Mouse (Mus musculus) T-helper 1 cell (primary cell): Measurements from ENCODE around the gene Zfp775.

Experiments
- in situ Hi-C: fragments of 300-600 bp; cut with MboI, MseI; formaldehyde crosslinking; loops from one replicate; pipeline ENCODE4 v1.15.1; 2025; ENCODE audit warnings: high pct_unique_total_duplicates

Gene Zfp775

DNA sequence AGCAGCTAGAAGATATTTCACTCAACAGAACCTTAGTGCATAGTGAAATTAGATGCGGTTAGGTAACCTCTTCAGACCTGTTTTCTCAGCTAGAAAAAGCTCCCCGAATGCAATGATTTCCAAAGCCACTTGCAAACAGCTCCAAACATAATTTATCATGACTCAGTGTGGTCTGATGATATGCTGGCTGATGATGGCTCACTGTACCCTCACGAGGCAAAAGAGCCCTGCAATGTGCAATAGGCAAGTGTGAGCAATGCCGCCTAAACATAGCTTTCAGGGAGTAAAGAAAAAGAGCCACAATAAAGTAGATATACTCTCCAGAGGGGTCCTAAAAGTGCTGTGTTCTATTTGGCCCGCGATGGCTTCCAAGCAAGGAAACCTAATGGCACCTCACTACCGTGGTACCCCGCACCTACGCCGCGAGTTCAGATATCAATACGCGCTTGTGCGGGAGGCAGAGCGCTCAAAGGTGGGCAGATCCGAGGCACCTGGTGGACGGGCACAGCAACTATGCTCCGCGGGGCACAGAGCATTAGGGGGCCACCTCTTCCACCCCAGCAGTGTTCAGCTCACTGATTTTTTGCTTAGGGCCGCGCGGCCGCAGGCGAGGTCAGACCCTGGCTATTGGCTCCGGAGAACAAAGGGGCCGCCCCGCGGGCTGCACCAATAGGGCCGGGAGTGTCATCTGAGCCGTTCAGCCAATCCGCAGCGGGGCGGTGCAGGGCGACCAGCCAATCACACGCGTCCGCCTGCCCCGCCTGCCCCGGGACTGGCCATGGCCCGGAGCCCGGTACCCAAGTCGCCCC, at the start of gene Zfp775:
Gene Zfp775 (plus strand): TSS at position 793 of the 809 bp plus-strand sequence.
- in situ Hi-C loops, result no loop called here

DNA sequence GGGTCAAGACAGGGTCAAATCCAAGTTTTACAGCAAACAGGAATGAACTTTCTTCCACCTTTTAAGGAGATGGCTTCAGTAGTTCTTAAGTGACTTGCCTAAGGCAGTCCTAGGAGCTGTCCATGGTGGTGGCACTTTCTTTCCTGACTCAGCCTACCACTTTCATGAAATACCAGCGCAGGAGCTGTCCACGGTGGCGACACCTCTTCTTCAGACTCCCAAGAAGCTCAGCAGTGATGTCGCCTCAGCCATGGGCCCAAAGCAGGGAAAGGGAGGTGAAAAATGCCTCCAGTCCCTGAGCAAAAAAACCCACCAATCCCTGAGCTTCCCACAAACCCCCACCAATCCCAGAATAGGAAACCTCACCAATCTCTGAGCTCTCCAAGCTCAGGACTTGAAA, 48.9 kb upstream of the Zfp775 start:
- in situ Hi-C loops, result no loop called here

DNA sequence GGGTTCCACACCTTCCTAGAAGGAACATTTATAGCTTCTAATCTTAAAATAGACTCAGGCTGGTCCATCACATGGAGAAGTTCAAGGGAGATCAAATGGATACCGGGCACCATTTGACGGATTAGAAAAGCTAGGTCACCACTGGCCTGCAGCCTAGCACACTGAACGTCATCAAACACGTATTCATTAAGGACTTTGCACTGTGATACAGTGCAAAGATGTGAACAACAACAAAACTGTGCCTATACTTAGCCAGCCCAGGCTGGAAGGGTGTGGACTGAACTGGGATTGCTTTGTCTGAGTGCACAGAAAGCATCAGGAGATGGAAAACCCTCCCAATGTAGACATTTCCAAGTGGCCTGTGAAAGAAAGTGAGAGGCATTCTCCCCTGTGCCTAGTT, 48.0 kb upstream of the Zfp775 start:
- in situ Hi-C loops, result no loop called here

DNA sequence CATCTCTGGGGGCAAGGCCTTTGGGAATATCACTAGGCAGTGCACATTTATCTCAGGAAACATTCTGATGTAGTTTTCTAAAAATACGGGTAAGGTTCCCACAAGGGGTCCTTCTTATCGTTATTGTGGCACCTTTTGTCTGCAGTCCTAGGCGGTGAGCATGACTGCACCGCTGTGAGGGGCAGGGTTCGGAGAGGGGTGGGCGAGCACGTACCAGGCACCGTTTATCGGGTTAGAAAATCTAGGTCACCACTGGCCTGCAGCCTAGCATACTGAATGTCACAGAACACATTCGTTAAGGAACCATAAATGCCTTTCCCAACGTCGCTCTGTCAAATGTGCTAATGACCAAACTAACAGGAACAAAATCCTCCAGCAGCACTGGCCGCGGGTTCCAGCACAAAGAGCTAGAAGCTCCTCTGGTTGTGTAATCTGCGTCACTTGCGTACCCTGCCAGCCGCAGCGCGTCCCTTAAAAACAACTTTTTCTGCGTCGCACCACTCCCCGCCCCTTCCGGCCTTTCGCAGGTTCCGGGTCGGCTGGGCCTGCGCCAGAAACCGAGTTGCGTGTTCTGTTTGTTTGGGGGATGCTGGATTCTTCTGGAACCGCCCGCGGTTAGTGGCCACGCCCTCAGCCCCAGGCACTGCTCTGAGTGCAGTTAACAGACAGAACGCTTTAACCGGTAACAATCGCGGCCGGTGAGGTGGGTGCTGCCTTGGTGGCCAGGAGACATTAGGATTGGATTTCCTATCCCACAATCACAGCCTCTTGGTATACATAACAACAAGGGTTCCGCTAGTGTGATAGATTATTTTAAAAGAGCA, 47.4 kb upstream of the Zfp775 start, which contains the start of gene Lrrc61:
Gene Lrrc61 (plus strand): TSS at position 517 of the 824 bp plus-strand sequence.
- in situ Hi-C loops, result no loop called here

- in situ Hi-C loops, result no loop called here
Measured at GRCm38 (mm10) chr6:48555104-48555890, 46.6 kb upstream of the Zfp775 start.

GRCm38 (mm10) chr6:48555956-48556355, 45.9 kb upstream of the Zfp775 start:
- in situ Hi-C loops, result no loop called here

- in situ Hi-C loops, result no loop called here
Measured at GRCm38 (mm10) chr6:48565693-48566310, 36.1 kb upstream of the Zfp775 start.

DNA sequence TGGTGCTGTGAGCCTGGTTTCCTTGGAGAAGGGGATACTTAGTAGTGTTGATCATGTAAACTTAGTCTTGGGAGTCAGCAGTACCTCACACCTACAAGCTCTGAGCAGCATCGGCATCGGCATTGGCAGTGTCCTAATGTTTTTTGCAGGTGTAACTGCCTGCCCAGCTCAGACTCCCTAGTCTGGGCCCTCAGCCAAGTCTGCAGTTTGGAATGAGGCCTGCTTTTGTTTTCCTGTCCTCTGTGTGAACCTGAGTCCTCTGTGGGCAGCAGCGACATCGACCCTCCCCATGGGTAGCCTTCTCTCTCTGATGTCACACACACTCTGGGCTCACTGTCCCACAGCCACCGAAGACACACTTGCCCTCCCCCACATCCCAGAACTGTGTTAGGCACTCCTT, 35.6 kb upstream of the Zfp775 start:
- in situ Hi-C loops, result no loop called here

DNA sequence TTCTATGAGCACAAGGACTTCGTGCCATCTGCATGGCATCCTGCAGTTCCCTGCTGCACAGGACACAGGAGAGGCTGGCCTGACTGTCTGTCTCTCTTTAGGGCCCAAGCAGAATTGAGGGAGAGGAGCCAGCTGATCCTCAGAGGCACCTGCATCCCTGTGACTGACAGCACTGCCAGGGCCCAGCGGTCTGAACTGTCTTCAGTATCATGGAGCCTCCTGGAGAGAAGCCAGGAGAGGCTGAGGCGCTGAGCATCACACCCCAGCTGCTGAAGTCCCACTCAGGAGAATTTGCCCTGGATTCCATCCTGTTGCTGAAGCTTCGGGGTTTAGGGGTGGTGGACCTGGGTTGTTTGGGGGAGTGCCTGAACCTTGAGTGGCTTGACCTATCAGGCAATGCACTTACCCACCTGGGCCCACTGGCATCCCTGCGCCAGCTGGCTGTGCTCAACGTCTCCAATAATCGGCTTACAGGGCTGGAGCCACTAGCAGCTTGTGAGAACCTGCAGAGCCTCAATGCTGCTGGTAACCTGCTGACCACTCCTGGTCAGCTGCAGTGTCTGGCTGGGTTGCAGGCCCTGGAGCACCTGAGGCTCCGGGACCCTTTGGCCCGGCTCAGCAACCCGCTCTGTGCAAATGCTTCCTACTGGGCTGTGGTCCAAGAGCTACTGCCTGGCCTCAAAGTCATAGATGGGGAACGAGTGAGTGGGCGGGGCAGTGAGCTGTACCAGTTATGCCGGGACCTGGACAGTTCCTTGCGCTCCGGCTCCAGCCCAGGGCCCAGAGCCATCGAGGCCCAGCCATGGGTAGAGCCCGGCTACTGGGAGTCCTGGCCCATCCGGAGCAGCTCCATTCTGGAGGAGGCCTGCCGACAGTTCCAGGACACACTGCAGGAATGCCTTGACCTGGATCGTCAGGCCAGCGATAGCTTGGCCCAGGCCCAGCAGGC, 33.6 kb upstream of the Zfp775 start:
- in situ Hi-C loops, result no loop called here

- in situ Hi-C loops, result no loop called here
Measured at GRCm38 (mm10) chr6:48569065-48569807, 32.6 kb upstream of the Zfp775 start.

GRCm38 (mm10) chr6:48572014-48572413, 29.8 kb upstream of the Zfp775 start:
- in situ Hi-C loops, result no loop called here

- in situ Hi-C loops, result no loop called here
Measured at GRCm38 (mm10) chr6:48572572-48573061, 29.2 kb upstream of the Zfp775 start, which contains the start of gene Rarres2. Gene Rarres2, minus strand, starts transcription at chr6:48572789.

DNA sequence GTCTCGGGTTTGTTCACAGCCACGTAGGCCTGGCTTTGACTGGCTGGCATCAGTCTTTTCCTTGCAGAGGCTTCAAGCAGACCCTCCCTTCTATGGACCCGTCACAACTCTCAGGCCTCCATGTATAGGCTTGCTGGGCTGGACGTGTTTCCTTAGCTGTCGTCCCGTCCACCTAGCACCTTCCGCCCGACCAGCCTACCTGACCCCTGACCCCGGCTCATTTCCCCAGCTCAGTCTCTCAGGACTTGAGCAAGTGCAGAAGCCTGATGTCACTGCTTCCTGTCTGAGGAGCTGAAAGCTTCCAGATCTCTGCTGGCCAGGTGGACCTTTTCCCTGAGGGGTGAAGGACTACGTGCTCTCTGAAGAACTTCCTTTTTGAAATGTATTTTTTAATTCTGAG, 28.6 kb upstream of the Zfp775 start:
- in situ Hi-C loops, result no loop called here

DNA sequence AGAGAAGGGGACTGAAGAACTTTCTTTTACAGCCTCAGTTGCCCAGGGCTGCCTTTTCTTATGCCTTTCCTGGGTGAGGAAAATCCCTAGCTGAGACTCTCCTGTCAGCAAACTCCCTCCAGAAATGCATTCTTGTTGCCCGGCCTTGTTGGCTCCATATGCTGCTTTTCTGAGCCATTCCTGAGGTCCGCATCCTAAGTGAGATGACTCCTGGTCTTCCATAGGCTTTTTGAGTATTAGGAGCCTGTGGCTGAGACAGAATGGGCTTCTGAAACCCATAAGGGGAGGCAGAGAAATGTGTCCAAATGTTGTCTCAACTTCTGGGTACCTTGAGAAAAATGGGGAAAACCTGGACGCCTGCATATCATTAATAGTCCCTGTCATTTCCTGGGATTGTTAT, 27.9 kb upstream of the Zfp775 start:
- in situ Hi-C loops, result no loop called here

- in situ Hi-C loops, result no loop called here
Measured at GRCm38 (mm10) chr6:48578736-48579135, 23.1 kb upstream of the Zfp775 start.

GRCm38 (mm10) chr6:48579215-48579648, 22.6 kb upstream of the Zfp775 start:
- in situ Hi-C loops, result no loop called here

- in situ Hi-C loops, result no loop called here
Measured at GRCm38 (mm10) chr6:48581257-48581656, 20.6 kb upstream of the Zfp775 start.

DNA sequence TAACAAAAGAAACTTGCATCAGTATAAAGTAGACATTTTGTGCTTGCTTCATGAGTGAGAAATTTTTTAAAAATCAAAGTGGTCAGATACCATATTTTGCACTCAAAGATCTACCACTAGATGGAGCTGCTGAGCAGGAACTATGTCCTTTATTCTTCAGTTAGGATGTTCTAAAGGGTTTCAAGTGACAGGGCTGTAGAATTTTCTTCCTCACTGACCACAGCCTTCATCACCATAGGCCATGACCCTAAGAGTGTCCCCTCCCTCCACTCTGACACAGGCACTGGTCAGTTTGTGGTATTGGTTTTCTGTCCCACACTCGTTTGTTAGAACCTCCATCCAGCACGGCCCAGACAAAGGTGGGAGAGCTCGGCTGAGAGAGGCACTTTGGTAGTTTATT, 19.8 kb upstream of the Zfp775 start:
- in situ Hi-C loops, result no loop called here

DNA sequence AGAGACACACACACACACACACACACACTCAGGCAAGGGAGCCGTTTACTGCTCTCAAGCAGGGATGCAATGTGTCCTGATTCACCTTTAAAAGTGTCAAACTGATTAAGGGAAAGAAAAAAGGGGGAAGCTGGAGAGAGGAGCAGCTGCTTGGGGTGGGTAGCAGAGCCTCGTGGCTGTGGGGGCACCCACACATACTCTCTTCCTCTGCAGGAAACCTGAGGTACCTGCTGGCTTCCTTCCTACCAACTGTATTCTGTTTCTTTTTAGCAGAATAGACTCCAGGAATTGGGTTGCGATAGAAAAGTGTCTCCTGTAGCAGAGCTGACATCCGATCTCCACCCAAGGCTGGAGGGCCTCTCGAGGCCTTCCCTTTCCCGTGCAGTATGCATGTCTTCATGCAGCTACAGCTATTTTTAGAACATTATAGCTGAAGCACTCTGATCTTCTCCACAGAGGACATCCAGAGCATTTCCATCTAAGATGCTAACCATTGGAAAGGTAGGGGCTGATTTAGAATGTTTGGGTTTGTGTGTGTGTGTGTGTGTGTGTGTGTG, 12.6 kb upstream of the Zfp775 start, which contains the start of gene Gm45021:
Gene Gm45021 (plus strand): TSS at position 417 of the 557 bp plus-strand sequence.
- in situ Hi-C loops, result loop anchor here (5.0 kb wide), 1 partner anchor 77 kb away; no protein-coding TSS in a partner anchor
